Mouse (Mus musculus) splenic B cell, adult 2 months (primary cell): Measurements from ENCODE around the gene Gtf2a2.

ENCODE experiments used
- DNase-seq: peaks from one replicate; pipeline ENCODE4 v3.0.0-alpha.2; 2011; ENCODE audit warnings: low read depth, low spot score
- H3K27me3 ChIP-seq: 2 replicates; pipeline ENCODE4 v1.6.1; 2012; ENCODE audit warnings: mild to moderate bottlenecking, low read length, moderate library complexity, mixed read lengths; ENCODE audit not compliant: control insufficient read depth, poor library complexity, insufficient read depth, severe bottlenecking
- H3K36me3 ChIP-seq: 2 replicates; pipeline ENCODE4 v1.6.1; 2012; ENCODE audit warnings: mild to moderate bottlenecking, low read length, moderate library complexity, mixed read lengths; ENCODE audit not compliant: control insufficient read depth, poor library complexity, insufficient read depth, severe bottlenecking

Gene Gtf2a2

GRCm38 (mm10) chr9:70036646-70037045 lies 24.3 kb downstream of the Gtf2a2 start:
- DNase-seq: no peak
- H3K27me3 ChIP-seq: no peaks in the 10 kb centered on the region
- H3K36me3 ChIP-seq: no peaks in the 10 kb centered on the region

GRCm38 (mm10) chr9:70037988-70038387 lies 25.6 kb downstream of the Gtf2a2 start, which contains the start of gene Gcnt3:
Gcnt3 (minus strand) TSS chr9:70038088.
- H3K36me3 ChIP-seq: no peaks in the 10 kb centered on the region
- no peaks in the 10 kb centered on the region for H3K27me3 ChIP-seq
- no peak for DNase-seq

DNA sequence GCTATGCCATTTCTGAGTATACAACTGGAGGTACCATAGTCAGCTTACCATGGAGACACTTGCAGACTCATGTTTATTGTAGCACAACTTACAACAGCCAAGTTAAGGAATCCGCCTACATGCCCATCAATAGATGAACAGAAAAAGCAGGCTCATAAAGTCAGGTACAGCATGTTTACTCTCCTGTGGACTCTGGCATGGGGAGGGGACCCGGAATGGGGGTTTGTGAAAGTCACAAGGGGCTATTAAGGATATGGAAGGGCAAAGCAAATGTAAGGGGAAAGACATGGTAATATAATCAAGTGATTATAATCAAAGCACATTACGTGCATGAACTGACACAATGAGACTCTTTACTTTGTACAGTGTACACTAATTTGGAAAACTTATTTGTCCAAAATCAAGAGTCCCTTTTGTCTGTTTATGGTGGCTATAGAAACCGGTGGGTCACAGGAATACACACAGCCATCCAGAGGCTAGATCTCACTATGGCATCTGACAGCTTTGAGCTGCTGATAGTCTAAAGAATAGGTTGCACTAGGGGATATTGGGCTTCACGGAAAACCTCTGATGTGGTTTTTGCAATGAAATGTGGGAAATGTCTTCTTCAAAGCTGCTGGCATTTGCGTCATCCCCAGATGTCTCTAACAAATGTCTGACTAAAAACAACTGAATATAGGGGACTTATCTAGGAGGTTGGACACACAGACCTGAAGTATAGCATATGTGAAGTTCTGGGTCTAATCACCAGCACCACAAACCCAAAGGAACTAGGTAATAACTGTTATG lies 27.4 kb downstream of the Gtf2a2 start:
- no peak for DNase-seq
- Histone ChIP-seq H3K36me3 (no peaks in the 10 kb centered on the region), H3K27me3 (no peaks in the 10 kb centered on the region)

DNA sequence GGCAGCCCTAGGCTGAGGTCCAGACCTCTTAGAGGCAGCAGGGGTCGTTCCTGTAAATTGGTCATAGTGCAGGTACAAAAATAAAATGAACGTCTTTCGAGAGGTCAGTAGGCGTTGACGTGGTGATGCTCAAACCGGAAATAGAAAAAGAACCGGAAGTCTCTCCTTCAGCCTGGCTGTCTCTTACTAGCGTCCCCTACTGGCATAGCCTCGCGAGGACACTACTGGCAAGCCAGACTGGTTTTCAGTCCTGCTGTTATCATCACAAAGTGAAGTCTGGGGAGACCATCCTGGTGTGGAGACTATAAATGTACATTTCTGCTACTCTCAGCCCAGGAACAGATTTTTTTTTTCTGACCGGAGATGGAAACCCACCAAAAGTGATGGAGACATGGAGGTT lies 28.2 kb downstream of the Gtf2a2 start:
- no peak for DNase-seq
- H3K36me3 ChIP-seq: no peaks in the 10 kb centered on the region
- no peaks in the 10 kb centered on the region for H3K27me3 ChIP-seq

GRCm38 (mm10) chr9:70042137-70042536 lies 29.8 kb downstream of the Gtf2a2 start:
- H3K27me3 ChIP-seq: no peaks in the 10 kb centered on the region

DNA sequence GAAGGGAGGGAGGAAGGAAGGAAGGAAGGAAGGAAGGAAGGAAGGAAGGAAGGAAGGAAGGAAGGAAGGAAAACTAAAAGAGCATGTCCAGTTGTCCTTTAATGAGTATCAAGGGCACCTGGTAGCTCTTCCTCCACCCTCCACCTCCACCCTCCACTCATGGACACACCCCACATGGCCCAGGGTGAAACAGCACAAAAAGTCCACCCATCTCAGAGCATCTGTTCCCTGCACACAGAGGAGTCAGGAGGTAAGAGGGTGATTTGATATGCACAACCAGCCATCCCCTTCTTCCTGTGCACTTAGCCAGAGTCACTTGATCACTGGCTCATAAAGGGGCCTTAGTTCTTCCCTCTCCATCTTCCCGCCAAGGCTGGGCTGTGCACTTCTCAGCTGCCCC lies 30.6 kb downstream of the Gtf2a2 start:
- Histone ChIP-seq H3K27me3 (no peaks in the 10 kb centered on the region), H3K36me3 (no peaks in the 10 kb centered on the region)
- no peak for DNase-seq

More at GRCm38 (mm10) chr9:70042137-70042536, 29.8 kb downstream of the Gtf2a2 start:
- DNase-seq: no peak
- no peaks in the 10 kb centered on the region for H3K36me3 ChIP-seq

DNA sequence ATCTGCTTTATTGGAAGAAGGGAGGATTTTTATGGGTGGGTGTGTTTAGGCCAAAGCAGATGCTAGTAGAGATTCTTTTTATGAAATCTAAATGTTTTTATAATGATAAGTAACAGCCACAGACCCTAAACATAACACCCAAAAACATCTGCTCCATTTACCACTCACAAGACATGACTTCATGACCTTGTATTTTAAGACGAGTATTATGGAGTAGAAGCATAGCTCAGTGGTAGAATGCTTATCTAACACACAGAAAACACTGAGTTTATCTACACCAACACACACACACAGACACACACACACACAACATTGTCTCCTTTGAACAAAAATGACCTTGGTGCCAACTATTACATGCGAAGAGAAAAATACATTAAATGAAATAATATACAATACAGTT lies 32.5 kb downstream of the Gtf2a2 start:
- no peaks in the 10 kb centered on the region for H3K36me3 ChIP-seq
- no peak for DNase-seq
- H3K27me3 ChIP-seq: no peaks in the 10 kb centered on the region

DNA sequence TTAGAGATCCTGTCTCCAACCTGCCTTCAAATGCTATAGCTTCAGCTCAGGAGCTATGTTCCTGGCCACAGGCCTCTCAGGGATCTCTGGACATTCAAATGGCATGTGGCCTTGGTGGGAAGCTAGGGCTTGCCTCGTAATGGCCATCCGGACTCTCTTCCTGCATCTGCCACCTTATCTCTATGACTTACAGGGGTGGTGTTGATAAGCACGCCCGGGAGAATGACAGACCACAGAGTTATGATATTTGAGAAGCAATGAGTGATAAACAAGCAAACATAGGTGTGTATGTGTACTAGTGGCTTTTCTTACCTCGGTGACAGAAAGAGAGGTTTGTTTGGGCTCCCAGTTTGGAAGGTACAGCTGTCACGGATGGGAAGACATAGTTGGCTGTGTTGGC lies 33.9 kb downstream of the Gtf2a2 start:
- Histone ChIP-seq H3K36me3 (no peaks in the 10 kb centered on the region), H3K27me3 (no peaks in the 10 kb centered on the region)
- DNase-seq: no peak

DNA sequence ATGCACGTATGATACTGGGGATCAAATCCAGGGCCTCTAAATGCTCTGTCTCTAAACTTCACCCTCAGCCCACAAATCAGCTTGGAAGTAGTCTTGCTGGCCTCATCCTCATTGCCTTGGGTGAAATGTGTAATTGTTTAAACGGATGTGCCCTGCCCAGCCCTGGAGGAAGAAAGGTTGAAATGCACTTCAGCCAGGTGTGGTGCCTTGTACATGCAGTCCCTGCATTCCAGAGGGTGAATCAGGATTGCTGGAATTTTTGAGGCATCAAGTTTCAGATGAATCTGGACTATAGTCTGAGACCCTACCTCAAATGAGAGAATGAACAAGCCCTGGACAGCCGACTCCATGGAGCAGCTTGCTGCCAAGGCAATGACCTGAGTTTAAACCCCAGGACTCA lies 35.5 kb downstream of the Gtf2a2 start:
- no peaks in the 10 kb centered on the region for H3K27me3 ChIP-seq
- no peak for DNase-seq

GRCm38 (mm10) chr9:70048280-70048679 lies 35.9 kb downstream of the Gtf2a2 start:
- Histone ChIP-seq H3K36me3 (no peaks in the 10 kb centered on the region), H3K27me3 (no peaks in the 10 kb centered on the region)
- no peak for DNase-seq

More for the DNA sequence above, 35.5 kb downstream of the Gtf2a2 start:
- H3K36me3 ChIP-seq: no peaks in the 10 kb centered on the region

GRCm38 (mm10) chr9:70048751-70049415 lies 36.5 kb downstream of the Gtf2a2 start:
- Histone ChIP-seq H3K36me3 (no peaks in the 10 kb centered on the region), H3K27me3 (no peaks in the 10 kb centered on the region)
- no peak for DNase-seq

GRCm38 (mm10) chr9:70049416-70049783 lies 37.0 kb downstream of the Gtf2a2 start:
- H3K27me3 ChIP-seq: no peaks in the 10 kb centered on the region
- H3K36me3 ChIP-seq: no peaks in the 10 kb centered on the region
- no peak for DNase-seq

DNA sequence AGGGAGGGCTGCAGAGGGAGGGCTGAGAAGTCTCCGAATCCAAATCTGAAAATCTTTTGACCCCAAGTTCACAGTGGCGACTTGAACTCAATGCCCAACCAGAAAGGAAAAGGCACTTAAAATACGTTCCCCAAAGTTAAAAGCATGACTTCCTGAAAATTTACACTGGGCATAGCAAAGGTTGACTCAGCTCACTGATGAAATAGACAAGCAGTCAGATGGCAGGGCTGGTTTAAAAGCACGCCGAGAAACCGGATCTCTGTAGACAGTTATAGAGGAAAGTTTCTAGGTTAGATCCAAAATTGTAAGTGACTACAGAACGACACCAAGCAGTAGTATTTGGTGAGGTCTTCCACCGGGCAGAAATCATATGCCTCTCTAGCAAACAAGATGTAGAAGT lies 37.5 kb downstream of the Gtf2a2 start:
- no peak for DNase-seq
- no peaks in the 10 kb centered on the region for H3K36me3 ChIP-seq

GRCm38 (mm10) chr9:70052730-70053129 lies 40.4 kb downstream of the Gtf2a2 start:
- Histone ChIP-seq H3K36me3 (no peaks in the 10 kb centered on the region), H3K27me3 (no peaks in the 10 kb centered on the region)
- DNase-seq: no peak

More for the DNA sequence above, 37.5 kb downstream of the Gtf2a2 start:
- H3K27me3 ChIP-seq: no peaks in the 10 kb centered on the region

DNA sequence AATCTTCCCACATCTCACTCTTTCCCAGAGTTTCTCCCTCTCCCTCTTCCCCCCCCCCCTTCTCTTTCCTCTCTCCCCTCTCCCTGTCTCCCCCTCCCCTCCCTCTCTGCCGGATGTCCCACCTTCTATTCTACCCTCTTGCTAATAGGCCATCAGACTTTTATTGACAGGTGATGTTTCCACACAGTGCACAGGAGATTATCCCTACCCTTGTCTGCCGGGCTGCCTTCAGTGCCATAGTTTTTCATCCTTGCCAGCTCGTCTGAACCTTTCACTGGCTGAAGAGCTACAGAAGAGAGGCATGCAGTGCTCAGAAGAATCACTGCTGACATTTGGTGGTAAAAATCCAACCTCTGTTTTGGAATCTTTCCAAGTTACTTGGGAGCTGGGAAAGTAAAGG lies 41.1 kb downstream of the Gtf2a2 start:
- Histone ChIP-seq H3K27me3 (no peaks in the 10 kb centered on the region), H3K36me3 (no peaks in the 10 kb centered on the region)
- DNase-seq: no peak
